Mouse (Mus musculus) NIH3T3 (cell line): ENCODE results near the gene Cacna1a.
"Not testable (repeated sequence)": the region's sequence is repeated elsewhere in the genome, so short reads cannot be mapped to it uniquely, and the experiment has no call there.

Experiments
- DNase-seq: peaks from one replicate; pipeline ENCODE4 v3.0.0-alpha.2; 2012; ENCODE audit warnings: low read depth

The Cacna1a gene

DNA sequence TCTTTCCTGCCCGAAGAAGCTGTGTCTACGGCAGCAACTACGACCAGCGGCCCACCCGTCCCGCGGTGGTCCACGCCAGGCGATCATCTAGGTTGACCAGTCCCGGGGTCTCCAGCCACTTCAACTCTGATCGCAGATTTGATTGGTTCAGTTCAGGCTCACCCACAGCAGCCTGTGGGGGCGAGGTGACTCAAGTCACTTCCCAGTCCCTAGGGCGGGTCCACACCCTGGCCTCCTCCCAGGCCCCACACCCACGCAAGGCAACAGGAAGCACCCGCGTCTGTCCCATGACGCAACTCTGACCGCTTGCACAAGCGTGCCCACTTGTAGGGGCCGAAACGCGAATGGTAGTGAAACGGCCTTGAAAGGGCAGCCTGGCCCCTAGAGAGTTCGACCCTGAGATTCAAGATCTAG is 273.2 kb downstream of the Cacna1a start:
- DNase-seq = peak; percentile 91

DNA sequence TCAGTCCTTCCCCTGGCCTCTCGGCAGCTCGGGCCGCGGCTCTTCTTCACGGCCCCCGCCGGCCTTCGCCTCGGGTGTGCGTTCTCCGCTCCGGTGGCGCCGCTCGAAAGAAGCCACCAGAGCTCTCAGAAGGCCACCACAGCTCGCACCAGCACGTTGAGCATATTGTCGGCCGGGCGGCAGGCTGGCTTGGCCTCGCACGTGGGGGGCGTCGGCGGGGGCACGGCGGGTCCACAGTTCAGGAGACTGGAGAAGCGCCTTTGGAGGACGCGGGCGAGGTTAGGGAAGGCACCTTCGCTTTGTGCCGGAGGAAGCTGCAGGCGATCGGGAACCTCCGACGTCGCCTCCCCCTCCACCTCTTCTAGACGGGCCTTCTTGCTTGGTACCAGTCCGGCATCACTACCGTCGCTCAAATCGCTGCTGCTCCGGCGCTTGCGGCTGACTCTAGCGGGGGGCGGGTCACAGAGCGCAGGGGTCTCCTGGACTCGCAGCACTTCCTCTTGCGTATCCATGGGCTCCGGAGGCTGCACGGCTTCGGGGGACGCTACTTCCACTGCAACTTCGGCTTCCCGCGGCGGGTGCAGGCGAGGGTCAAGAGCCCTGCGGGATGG is 273.8 kb downstream of the Cacna1a start:
- DNase-seq = no peak

DNA sequence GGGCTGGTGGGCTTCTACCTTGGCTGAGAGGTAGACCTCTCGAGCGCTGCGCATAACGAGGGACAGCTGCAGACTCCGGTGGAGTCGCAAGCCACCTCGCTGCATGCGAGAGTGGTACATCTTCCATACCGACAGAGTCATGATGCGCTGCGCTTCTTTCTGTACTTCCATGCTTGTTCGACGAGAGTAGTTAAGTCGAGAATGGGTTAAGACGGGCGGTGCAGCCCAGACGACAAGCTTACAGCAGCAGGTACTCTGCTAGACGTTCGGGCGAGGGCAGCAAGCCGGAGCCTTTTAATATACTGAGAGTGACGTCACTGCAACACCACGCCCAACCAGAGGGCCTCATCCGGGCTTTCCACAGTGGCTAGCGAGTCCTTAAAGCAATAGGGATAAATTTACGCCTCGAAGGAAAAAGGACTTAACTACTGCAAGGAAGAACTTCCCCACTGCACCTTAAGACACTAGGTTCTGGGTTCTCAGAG is 274.4 kb downstream of the Cacna1a start, which contains the start of gene Ier2:
Gene Ier2 (minus strand): TSS at position 272 of the 485 bp plus-strand sequence.
- DNase-seq = peak; percentile 97

DNA sequence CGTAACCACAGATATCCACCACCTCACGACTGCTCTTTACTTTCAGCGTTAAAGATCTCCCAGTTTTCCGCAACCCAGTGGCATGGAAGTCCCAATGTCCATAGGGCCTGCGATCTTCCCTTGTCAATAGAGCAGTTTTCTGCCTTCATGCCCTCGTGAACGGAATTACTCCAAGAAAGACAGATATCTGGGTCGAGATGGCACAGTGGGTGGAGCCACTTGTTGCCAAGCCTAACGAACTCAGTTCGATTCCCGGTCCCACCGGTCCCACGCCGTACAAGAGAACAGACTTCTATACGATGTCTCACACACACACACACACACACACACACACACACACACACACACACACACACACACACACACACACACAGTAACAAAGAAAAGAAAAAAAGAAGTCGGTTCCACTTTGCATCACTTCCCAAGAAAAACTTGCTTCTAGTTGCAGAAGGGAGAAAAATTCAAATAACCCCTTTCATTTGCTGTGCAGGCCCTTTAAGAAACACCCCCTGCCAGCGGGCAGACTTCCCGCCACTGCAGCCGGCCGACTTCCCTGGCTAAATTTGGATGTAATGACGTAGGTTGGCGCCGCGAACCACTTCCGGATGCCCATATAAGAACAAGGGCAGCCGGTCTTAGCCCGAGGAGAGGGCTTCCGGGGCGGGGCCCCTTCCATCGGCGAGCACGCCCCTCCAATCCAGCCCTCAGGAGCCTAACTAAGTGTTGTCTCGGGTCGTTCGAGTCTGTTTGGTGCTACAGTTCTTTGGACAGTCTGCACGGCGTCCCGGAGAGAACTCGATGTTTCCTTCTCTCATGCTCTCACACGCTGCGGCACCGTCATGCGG is 275.5 kb downstream of the Cacna1a start:
- peak; percentile 99 for DNase-seq

DNA sequence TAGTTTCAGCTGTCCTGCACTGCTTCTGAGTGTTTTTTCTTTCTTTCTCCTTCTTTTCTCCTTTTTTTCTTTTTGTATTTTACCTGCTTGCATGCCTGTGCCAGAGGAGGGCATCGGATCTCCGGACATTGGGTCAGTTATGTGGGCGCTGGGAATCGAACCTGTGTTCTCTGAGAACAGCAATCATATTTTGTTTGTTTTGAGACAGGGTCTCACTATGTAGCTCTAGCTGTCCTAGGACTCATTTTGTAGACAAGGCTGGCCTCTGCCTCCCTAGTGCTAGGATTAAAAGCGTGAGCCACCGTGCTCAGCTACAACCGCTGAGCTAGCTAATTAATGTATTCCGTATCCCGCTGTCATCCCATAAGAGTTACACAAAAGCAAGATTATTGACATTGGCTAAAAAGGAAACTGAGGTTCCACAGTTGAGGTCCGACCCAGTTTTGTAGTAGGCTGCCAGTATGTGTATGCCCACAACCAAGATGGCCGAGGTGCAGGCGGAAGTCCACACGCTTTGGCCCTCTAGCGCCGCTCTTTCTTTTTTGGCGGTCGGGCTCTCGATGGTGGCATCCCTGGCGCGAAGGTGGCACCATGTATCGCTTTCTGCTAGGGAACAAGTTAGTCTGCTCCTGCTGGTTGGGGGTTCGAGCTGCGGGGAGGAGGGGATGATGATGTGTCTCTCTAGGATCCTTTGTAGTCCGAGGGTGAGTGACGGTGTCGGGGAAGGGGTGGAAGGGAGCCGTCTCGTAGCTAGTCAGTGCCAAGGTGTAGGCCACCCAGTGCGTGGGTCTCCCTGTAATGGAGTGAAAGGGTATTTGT is 276.5 kb downstream of the Cacna1a start:
- peak; percentile 86 for DNase-seq

DNA sequence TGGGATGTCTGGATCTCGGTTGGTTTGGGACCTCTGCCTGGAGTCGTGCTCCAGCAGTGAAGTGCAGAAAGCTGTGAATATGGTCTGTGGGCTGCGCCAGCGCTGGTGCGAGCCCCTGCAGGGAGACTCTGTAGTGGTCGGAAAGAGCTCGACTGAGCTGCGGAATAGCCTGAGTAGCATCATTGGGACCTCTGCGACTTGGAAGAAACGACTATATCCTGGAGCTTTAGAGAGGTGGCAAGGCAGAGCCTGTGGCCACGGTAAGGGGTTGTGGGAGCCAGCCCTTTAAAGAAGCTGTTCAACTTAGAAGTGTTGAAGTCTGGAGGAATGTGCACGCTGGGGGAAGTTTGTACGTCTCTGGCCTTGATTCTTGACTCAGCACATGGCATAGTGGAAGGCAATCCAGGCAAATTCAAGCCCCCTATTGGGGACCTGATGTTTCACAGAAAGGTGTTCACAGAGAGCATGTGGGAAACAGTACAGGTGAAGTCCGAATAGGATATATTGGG is 277.2 kb downstream of the Cacna1a start:
- DNase-seq = peak; percentile 54

DNA sequence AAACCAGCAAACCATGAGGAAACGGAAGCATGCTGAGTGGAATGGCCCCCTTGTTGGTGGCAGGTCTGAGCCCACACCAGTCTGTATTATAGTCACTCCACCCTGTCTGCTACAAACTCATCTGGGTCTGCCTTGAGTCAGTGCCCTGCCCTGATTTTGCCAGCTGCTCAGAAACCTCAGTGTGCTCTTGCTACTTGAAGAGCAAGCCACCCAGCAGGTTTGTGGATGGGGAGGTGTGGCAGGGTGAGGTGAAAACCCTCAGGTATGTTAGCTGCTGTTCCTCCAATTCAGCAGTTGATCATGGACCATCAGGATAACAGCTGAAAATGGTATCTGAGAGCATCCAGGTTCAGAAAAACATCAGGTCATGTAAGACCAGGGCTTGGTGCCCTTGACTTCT is 279.8 kb downstream of the Cacna1a start:
- no peak for DNase-seq

DNA sequence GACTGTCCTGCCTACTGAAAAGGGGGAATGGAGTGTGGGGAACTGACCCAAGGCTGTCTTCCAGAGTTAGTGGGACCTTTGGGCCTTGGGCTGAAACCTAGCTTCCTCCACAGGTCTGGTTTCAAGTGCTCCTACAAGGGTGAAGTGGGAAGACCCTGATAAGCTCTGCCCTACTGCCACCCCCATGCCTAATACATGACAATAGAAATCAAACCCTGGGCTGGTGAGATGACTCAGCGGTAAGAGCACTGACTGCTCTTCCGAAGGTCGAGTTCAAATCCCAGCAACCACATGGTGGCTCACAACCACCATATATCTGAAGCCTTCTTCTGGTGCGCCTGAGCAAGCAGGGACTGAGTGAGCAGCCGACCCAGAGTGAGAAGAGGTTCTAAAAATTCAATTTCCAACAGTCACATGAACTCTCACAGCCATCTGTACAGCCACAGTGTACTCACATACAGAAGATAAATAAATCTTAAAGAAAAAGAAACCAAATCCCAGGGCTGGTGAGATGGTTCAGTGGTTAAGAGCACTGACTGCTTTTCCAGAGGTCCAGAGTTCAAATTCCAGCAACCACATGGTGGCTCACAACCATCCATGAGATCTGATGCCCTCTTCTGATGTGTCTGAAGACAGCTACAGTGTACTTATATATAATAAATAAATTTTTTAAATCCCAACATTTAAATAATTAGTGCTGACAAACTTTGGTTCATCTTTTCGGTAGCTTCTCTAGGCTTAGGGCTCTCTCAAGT is 280.7 kb downstream of the Cacna1a start:
- DNase-seq = no peak

DNA sequence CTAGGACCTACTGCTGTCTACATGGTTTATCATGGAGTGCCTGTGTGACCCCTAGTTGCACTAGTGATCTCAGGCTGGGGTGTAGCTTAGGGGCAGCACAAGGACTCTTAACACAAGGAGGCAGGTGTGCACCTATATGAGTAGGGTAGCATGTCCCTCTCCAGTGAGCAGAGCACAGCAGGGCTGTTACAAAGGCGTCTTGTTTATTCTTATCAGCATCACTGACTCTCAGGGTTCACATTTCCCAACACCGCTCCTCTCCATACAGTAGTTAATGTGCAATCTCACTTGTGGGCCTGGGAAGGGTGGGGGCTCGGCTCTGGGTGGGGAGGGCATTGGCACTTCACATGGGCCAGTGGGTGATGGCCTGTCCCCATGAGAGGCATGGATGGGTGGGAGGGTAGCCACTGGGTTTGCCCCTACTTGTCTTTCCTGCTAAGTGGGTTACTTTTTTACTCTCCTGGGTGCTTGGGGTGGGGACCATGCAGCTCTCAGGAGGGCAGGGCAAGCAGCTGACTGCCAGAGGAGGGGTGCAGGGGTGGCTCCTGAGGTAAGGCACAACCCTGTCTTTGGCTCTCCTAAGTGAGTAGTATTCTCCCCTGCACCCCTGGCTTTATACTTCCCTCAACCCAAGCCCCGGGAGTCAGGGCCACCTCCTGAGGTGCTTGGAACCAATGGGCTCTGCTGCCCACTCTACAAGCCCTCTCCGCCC is 282.2 kb downstream of the Cacna1a start:
- DNase-seq = not testable (repeated sequence)

DNA sequence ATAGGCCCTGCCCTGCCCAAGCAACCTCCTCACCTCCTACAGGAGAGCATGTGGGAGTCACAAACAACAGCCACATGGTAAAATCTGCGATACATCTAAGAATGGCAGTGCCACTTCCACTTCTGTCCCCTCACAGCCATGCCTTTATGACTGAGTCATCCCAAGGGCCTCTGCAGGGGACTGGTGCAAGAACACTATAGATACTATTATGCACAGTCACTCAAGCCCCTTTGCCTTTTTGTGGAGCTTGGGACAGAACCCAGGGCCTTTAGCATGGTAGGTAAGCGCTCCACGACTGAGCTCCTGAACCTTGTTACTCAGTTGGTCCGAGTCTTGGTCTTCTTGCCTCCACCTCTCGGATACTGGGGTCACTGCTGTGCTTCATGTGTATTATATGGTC is 289.1 kb downstream of the Cacna1a start:
- DNase-seq = no peak

DNA sequence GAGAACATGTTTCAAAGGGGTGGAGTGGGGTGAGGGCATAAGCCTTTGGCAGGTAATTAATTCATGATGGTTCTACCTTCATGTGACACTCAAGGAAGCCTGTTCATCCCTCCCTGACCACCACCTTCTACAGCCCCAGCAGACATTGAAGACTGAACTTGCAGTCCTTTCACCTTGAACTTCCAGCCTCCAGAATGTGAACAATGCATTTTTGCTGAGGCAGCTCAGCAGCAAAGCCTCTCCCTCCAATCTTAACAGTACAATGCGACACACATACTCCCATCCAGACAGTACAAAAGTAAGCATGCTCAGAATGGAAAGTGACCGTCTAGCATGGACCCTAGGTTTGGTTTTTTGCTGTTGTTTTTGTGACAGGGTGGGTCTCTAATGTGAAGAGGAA is 293.2 kb downstream of the Cacna1a start:
- no peak for DNase-seq

DNA sequence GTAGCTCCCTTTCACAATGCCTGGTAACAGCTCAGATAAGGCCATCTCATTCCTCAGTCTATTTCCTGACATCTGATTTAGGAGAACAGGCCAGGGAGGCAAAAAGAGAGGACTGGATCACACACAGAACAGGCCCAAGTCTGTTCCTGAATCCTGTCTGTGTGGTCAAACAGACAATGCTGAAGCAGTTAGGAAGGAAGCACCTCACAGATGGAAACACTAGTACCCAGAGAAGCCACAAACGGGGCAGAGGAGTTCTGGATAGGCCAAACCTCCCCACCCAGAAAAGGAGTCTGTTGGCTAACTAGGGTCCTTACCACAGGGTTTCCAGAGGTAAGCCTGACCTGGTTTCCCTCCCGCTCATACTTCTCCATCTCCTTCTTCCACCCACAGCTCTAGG is 294.0 kb downstream of the Cacna1a start:
- no peak for DNase-seq

DNA sequence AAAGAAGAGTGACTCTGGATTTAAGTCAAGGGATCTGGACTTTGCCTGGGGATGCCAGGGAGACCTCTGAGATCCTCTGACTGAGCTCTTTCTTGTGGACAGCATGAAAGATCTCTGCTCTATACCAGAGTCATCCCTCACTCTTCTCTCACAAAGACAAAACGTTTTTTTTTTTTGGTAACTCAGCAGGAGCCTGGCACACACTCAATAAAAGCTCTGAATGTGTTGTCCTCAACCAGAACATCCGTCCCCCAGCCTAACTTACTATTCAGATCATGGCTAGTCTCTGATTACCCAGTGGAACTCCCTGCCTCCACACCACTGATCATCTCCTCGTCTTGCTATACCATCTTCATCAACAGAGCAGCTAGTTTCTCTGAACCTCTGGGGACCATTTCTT is 296.3 kb downstream of the Cacna1a start:
- no peak for DNase-seq

DNA sequence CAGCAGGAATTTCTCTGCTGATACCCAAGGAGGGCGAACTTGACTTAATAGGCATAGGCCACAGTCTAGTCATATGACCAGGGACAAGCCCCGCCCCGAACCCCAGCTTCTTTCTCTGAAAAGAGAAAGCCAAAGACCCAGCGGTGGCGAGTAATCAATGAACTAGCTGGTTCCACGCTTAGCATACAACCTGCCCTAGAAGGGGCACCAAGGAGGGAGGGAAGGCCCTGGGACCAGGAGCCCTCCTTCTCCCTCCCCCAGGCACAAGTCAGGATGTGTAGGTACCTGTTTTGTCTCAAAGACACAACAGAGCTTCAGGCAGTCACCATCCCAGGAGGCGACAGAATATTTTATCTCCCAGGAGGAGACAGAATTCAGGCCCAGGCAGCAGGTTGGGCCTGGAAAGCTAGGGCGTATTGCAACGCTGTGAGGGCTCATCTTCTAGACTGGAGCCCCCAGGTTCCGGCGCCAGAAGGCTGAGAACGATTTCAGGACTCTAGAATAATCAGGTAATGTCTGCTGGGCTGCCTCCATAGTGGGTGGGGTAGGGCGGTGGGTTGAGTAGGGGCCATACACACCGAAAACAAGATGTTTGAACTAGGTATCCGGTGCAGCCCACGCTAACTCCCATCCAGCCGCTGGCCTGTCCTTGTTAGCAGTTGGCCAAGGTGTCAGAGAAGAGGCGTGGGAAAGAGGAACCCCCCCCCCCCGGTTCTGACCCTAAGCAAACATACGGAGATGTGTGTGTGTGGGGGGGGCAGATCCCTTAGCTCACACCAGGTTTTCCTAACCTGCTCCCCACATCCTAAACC is 298.2 kb downstream of the Cacna1a start, which contains the start of gene Trmt1:
Gene Trmt1 (plus strand): TSS at position 117 of the 812 bp plus-strand sequence.
- peak; percentile 79 for DNase-seq

DNA sequence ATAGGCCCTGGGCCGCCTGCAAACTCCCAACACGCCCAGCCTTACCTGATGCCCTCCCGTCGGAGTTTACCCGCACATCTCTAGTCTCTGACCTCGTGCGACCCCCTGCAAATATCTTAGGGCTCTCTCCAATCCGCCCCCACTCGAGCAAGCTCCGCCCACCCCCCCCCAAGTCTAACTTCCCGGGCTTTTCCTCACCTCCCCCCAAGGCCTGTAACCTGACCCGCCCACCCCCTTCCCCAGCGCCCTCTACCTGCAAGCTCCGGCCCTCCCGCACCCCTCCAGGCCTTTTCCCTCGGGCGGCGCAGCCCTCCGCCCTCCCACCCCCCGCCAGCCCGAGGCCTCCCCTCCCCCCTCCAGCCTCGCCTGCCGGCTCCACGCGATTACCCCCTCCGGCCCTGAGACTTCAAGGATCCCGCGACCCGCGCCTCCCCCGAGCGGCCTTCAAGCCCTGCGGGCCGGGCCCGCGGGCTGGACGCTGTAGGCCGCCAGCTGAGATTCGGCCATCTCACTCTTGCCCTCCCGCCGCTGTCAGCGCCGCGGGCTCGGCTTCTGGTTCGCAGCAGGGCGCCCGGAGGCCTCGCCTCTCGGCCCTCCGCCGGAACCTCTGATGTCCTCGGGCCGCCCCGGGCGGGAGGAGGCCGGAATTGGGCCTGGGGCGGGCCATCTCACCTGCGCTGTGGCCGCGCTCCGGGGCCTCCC is 298.9 kb downstream of the Cacna1a start:
- DNase-seq = peak; percentile 64

DNA sequence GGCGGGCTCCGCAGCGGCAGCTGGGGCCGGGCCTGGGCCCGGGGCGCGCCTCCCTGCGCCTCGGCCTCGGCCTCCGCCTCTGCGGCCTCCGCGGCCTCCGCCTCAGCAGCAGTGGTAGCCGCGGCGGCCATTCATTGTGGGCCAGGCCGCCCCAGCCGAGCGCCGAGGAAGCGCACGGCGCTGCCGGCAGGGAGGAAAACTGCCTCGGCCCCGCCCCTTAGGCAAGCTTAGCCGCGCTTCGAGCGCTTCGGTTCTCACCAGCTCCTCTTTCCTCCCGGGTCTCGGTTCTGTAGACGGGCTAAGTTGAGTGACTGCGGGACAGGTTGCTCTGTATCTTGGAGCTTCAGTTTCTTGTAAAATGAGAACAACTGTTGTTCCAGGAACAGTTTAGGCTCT is 299.5 kb downstream of the Cacna1a start, which contains the start of gene Nacc1:
Gene Nacc1 (minus strand): TSS at position 158 of the 396 bp plus-strand sequence.
- DNase-seq = peak; percentile 95

DNA sequence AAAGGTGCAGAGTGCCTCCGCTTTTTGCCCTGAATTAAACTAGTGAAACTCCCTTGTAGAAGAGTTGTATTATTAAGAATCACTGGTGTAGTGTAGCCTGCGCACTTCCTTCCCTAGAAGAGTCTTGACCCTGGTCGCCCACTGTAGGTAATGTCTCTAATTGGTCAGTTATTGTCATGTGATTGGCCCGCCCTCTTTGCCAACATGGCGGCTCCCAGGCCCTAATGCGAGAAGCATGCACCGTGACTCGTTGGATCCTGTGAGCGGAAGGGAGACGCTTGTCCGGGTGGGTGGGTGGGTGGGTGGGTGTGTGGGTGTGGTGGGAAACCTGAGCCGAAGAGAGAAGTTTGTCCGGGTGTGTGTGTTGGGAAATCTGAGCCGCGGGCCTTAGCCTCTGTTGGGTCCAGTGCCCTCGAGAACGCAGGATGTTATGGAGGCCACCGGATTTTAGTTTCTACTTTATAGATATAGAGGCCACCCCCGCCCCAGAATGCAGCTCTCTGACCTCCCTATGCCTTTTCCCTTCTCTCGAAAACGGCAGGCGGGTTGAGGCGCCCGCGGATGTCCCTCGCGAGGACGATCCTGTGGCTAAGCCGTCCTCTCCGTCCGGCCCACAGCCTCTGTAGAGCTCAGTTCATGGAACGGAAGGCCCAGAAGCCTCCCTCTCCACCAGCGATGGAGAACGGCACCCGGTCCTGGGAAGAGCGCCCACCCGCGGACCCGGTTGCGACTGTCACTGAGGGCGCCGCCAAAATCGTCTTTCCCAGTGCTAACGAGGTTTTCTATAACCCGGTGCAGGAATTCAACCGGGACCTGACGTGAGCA is 301.1 kb downstream of the Cacna1a start:
- DNase-seq = peak; percentile 94
